Comparison of ENCODE assay signal across 22 mouse cellular contexts in the genomic region with DNA sequence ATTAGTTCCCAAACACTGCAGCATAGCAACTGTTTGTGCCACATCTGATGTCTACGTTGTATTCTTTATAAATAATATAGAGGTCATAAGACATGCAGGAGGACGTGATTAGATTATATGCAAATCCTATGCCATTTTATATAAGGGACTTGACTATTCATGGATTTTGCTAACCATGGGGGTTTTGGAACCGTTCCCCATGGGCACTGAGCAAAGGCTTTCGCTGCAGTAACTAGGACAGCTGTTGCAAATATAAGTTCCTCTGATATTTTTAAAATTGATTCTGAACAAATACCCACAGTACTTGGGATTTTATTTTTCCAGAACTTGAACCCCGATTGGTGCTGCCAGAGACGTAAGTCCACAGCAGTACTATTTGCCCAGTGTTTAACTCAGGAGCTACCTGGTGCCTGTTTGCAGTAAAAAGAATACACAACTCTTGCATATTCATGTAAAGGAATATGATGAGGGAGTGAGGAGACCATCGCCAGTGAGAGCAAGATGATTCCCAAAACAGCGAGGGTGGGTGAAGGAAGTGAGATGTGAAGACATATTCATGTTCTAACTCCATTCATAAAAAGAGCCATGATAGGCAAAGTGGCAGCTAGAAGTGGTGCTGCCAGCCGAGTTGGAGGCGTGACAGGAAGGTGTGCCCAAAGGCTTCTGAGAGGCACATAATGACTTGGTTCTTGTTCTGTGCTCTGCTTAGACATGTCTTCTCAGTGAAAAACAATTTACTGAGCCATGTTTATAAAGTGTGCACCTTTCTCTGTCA.
"Had no signal": no experiment of that assay in that cellular context is flagged by ENCODE, and none has a peak within 500 bp of the region (broad histone marks: within the 10 kb centered on the region; RNA-seq: fewer than 3 reads in every experiment).

No protein-coding gene starts in this region.

- H3K4me3 ChIP-seq: heart, embryonic 10.5 days; heart, embryonic 12.5 days; hindbrain, embryonic 13.5 days; hindbrain, embryonic 15.5 days; layer of hippocampus, adult 2 months; left cerebral cortex, adult 2 months; limb, embryonic 10.5 days; limb, embryonic 12.5 days; liver, embryonic 12.5 days had no signal

- H3K4me1 ChIP-seq: hindbrain, embryonic 13.5 days; hindbrain, embryonic 15.5 days; limb, embryonic 10.5 days; limb, embryonic 12.5 days had no signal

- H3K36me3 ChIP-seq: heart, embryonic 10.5 days; heart, embryonic 12.5 days; hindbrain, embryonic 13.5 days; hindbrain, embryonic 15.5 days; limb, embryonic 10.5 days; limb, embryonic 12.5 days had no signal

- H3K4me2 ChIP-seq: heart, embryonic 12.5 days; hindbrain, embryonic 13.5 days; hindbrain, embryonic 15.5 days; limb, embryonic 12.5 days had no signal

- H3K27ac ChIP-seq: heart, embryonic 10.5 days; hindbrain, embryonic 13.5 days; hindbrain, embryonic 15.5 days; hindbrain, postnatal 0 days; layer of hippocampus, adult 2 months; left cerebral cortex, adult 2 months; limb, embryonic 10.5 days; limb, embryonic 12.5 days had no signal

- H3K27me3 ChIP-seq: heart, embryonic 12.5 days; hindbrain, embryonic 13.5 days; hindbrain, embryonic 15.5 days; limb, embryonic 12.5 days; liver, embryonic 12.5 days had no signal

- H3K9me3 ChIP-seq: heart, embryonic 10.5 days; heart, embryonic 12.5 days; hindbrain, embryonic 13.5 days; hindbrain, embryonic 15.5 days; limb, embryonic 10.5 days; limb, embryonic 12.5 days; liver, embryonic 12.5 days had no signal

- H3K9ac ChIP-seq: forebrain, postnatal 0 days; heart, embryonic 12.5 days; hindbrain, embryonic 13.5 days; hindbrain, embryonic 15.5 days; limb, embryonic 12.5 days; liver, embryonic 12.5 days had no signal

- DNase-seq: forebrain, postnatal 0 days; gastrocnemius, postnatal 14 days; gastrocnemius, postnatal 36 days; heart, adult 18-20 months; heart, postnatal 10 days; kidney, adult 11 months; kidney, adult 2 months; kidney, adult 9 months; kidney, postnatal 10 days; kidney, postnatal 25 days; kidney, postnatal 4 days had no signal

- ATAC-seq: forebrain, postnatal 0 days; hindbrain, postnatal 0 days; intestine, embryonic 16.5 days had no signal
